Mouse (Mus musculus) testis, adult 2 months (tissue): ENCODE measurements around the gene Neurl4. TPM values are rescaled to one million over a fixed set of nuclear protein-coding genes. Genes with fewer than 3 reads are reported as not detected.
"Not testable (repeated sequence)": the region's sequence is repeated elsewhere in the genome, so short reads cannot be mapped to it uniquely, and the experiment has no call there.

Experiments
- H3K27ac ChIP-seq: fragments of 200-500 bp; 2 replicates; pipeline ENCODE4 v1.5.1; 2012; ENCODE audit warnings: low read depth, low read length; ENCODE audit not compliant: control insufficient read depth, insufficient read depth
- H3K27me3 ChIP-seq: fragments of 200-500 bp; 2 replicates; pipeline ENCODE4 v1.6.1; 2012; ENCODE audit warnings: mild to moderate bottlenecking, low read length, moderate library complexity; ENCODE audit not compliant: control insufficient read depth, insufficient read depth
- H3K36me3 ChIP-seq: fragments of 200-500 bp; 2 replicates; pipeline ENCODE4 v1.6.1; 2012; ENCODE audit warnings: mild to moderate bottlenecking, low read length; ENCODE audit not compliant: control insufficient read depth, insufficient read depth
- H3K4me1 ChIP-seq: fragments of 200-500 bp; 2 replicates; pipeline ENCODE4 v1.6.1; 2012; ENCODE audit warnings: low read length; ENCODE audit not compliant: control insufficient read depth, insufficient read depth
- H3K4me3 ChIP-seq: fragments of 200-500 bp; 2 replicates; pipeline ENCODE4 v1.5.1; 2012; ENCODE audit warnings: low read depth, mild to moderate bottlenecking, low read length, moderate library complexity, mixed read lengths; ENCODE audit not compliant: control insufficient read depth
- CTCF ChIP-seq: fragments of 200-500 bp; IDR thresholded peaks from 2 replicates; pipeline ENCODE4 v1.5.1; 2012; ENCODE audit warnings: low read depth, mild to moderate bottlenecking, inconsistent platforms, low read length, moderate library complexity; ENCODE audit not compliant: control insufficient read depth, insufficient read depth, insufficient replicate concordance
- POLR2A ChIP-seq: fragments of 200-500 bp; IDR thresholded peaks from 2 replicates; pipeline ENCODE4 v1.6.1; 2012; ENCODE audit warnings: low read depth, mild to moderate bottlenecking, inconsistent platforms, low read length, moderate library complexity; ENCODE audit not compliant: control insufficient read depth
- polyA plus RNA-seq: library from polyadenylated mRNA; depleted of rRNA; stranded (reverse); fragments of >200 nt; gene quantifications from 2 replicates; pipeline ENCODE4 v1.2.3, GENCODE M21; 2012; rRNA removed

Gene Neurl4
- 57.7 and 61.1 TPM in 2 replicates for polyA plus RNA-seq

- H3K4me1 ChIP-seq = peaks cover 6% of the 10 kb centered on the region
- no peaks in the 10 kb centered on the region for H3K27me3 ChIP-seq
- H3K27ac ChIP-seq = peak within 1 kb of the TSS; percentile 90
- H3K4me3 ChIP-seq = peak within 1 kb of the TSS; percentile 83
- TF ChIP-seq CTCF (no peak), POLR2A (peak; percentile 68)
- no peaks in the 10 kb centered on the region; the same call in none of the 2 replicates for H3K36me3 ChIP-seq
Measured at GRCm38 (mm10) chr11:69900471-69901405, at the start of gene Neurl4, which contains the start of gene 2810408A11Rik. Neurl4 (plus strand) TSS chr11:69901072. 2810408A11Rik (minus strand) TSS chr11:69900987.

GRCm38 (mm10) chr11:69853994-69854393 is 46.9 kb upstream of the Neurl4 start:
- Histone ChIP-seq H3K4me3 (no peak overlapping the region), H3K4me1 (peaks cover 12% of the 10 kb centered on the region), H3K36me3 (no peaks in the 10 kb centered on the region), H3K27me3 (no peaks in the 10 kb centered on the region), H3K27ac (no peak overlapping the region)
- no peak for TF ChIP-seq CTCF
- no peak for TF ChIP-seq POLR2A

DNA sequence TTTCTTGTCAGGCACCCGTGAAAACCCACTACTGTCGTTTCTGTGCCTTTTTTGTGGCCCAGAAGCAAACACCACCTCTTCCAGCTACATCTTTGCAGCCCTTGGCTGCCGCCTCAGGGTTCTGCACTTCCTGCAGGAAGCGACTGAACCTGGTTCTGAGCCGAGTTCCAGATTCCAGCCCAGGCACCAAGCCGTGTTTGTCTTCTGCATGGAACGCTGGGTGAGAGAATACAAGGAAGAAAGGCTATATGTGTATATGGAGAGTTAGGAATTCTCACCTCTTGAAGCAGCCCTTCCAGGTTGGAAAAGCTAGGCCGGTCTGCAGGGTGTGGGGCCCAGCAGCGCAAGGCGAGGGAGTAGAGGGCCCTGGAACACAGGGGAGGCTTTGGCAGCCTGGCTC is 46.2 kb upstream of the Neurl4 start:
- peaks cover 12% of the 10 kb centered on the region for H3K4me1 ChIP-seq
- H3K27ac ChIP-seq = no peak overlapping the region
- no peak overlapping the region for H3K4me3 ChIP-seq
- TF ChIP-seq POLR2A (no peak), CTCF (no peak)
- H3K27me3 ChIP-seq = no peaks in the 10 kb centered on the region
- H3K36me3 ChIP-seq = no peaks in the 10 kb centered on the region

DNA sequence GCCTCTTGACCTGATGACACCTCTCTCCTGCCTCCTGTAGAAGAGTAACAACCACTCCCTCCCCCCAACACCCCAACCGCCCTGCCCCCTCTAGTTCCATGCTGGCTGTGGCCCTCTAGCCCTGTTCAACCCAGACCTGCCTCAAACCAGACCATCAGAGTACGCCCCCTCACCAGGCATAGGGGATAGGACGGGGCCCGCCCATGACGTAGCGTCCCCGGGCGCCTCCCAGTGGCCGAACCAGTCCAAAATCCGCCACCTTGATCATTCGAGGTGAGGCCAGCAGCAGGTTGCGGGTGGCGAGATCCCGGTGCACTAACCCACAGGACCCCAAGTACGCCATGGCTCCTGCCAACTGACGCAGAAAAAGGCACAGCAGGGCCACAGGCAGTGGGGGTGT is 45.5 kb upstream of the Neurl4 start:
- H3K36me3 ChIP-seq = no peaks in the 10 kb centered on the region
- no peaks in the 10 kb centered on the region for H3K27me3 ChIP-seq
- no peak overlapping the region for H3K27ac ChIP-seq
- H3K4me3 ChIP-seq = peak overlapping the region; percentile 30
- TF ChIP-seq CTCF (no peak), POLR2A (no peak)
- H3K4me1 ChIP-seq = peaks cover 12% of the 10 kb centered on the region

- Histone ChIP-seq H3K36me3 (no peaks in the 10 kb centered on the region), H3K4me1 (peaks cover 12% of the 10 kb centered on the region), H3K27me3 (no peaks in the 10 kb centered on the region), H3K4me3 (no peak within 1 kb of the TSS), H3K27ac (no peak within 1 kb of the TSS)
- TF ChIP-seq CTCF = no peak
- TF ChIP-seq POLR2A = no peak
Measured at GRCm38 (mm10) chr11:69858113-69858998, 42.5 kb upstream of the Neurl4 start, which contains the start of gene Tnk1. Tnk1 (minus strand) TSS chr11:69858730.

DNA sequence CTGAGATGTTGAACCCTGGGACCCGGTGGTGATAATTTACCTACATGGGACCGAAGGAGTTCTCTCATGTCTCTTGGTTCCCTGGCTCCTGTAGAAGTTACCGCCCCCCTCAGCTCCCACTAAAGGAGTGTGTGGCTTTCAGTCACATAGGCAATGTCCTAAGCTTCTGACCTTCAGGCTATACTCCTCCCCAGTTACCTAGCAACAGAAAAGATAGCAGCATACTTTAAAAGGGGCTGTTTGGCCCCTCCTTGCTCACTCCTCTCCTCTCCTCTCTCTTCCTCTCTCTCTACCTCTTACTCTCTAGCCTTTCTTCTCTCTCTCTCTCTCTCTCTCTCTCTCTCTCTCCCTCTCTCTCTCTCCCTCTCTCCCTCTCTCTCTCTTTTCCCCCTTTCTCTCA is 37.1 kb upstream of the Neurl4 start:
- not testable (repeated sequence) for H3K4me1 ChIP-seq, H3K36me3 ChIP-seq, H3K27me3 ChIP-seq, H3K27ac ChIP-seq, H3K4me3 ChIP-seq
